Comparison of ENCODE assay signal across 15 mouse cellular contexts in the genomic region with DNA sequence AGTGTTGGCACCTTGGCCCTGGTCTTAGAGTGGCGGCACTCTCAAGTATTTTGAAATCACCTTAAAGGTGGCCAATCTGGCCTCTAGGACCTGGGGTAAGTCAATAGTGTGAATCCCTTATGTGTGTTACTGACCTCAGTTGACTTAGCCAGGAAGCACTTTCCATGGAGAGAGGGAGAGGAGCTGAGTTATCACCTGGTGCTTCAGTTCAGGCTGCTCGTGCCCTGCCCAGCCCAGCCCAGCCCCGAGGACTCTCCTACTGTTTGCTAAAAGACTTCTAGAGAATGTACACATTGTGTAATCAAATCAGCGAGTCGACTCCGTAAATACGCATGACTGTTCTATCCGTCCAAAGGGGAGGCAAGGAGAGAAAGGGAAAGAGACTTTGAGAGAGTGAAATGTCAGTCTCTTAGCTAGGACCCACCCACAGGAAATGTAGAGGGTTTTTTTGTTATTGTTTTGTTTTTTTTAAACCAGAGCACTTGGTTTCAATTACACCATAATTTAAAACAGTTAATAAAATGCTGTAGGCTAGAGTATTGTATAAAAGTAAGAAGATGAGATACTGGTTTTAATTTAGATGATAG. TPM values are rescaled to one million over a fixed set of nuclear protein-coding genes. Genes with fewer than 3 reads are reported as not detected.
A peak's percentile ranks its signal among the peaks of the same experiment; 100 is the strongest.
DNase-seq lines count a peak whose midpoint lies in the region; ATAC-seq lines count a peak whose summit lies in the region.
"Had no signal": no experiment of that assay in that cellular context is flagged by ENCODE, and none has a peak within 500 bp of the region (broad histone marks: within the 10 kb centered on the region; RNA-seq: fewer than 3 reads in every experiment).

No protein-coding gene starts in this region.

- H3K4me3 ChIP-seq in hindbrain, embryonic 13.5 days = no peak overlapping the region
- no peak overlapping the region for H3K4me3 ChIP-seq in hindbrain, embryonic 10.5 days
- H3K4me3 ChIP-seq in embryonic facial prominence, embryonic 11.5 days (ENCODE audit: low read depth, low read length) = no peak overlapping the region
- no peak overlapping the region for H3K4me3 ChIP-seq in limb, embryonic 10.5 days
- no peak overlapping the region for H3K4me3 ChIP-seq in stomach, embryonic 14.5 days (ENCODE audit: low read depth, low read length)
- no peak overlapping the region for H3K4me3 ChIP-seq in forebrain, embryonic 13.5 days
- H3K4me3 ChIP-seq: forebrain, embryonic 15.5 days; heart, embryonic 15.5 days had no signal

- H3K27ac ChIP-seq in hindbrain, embryonic 13.5 days = 0 out of 2 replicates have a peak overlapping the region, but pooled peaks have one; percentile 40
- H3K27ac ChIP-seq in hindbrain, embryonic 10.5 days = no peak overlapping the region
- no peak overlapping the region for H3K27ac ChIP-seq in embryonic facial prominence, embryonic 11.5 days (replicated peaks; ENCODE audit: low read depth, low read length)
- H3K27ac ChIP-seq in limb, embryonic 10.5 days = peak overlapping the region; percentile 57; the same call in 1 of the 2 replicates
- no peak overlapping the region for H3K27ac ChIP-seq in stomach, embryonic 14.5 days (ENCODE audit: low read length)
- no peak overlapping the region for H3K27ac ChIP-seq in forebrain, embryonic 13.5 days
- H3K27ac ChIP-seq: forebrain, embryonic 15.5 days; heart, embryonic 15.5 days had no signal

- peaks cover 84% of the 10 kb centered on the region for H3K4me1 ChIP-seq in hindbrain, embryonic 13.5 days (replicated peaks)
- peaks cover 63% of the 10 kb centered on the region for H3K4me1 ChIP-seq in hindbrain, embryonic 10.5 days (replicated peaks)
- peaks cover 18% of the 10 kb centered on the region for H3K4me1 ChIP-seq in embryonic facial prominence, embryonic 11.5 days (ENCODE audit: control insufficient read depth, insufficient read depth, low read length)
- peaks cover 99% of the 10 kb centered on the region for H3K4me1 ChIP-seq in limb, embryonic 10.5 days
- H3K4me1 ChIP-seq in stomach, embryonic 14.5 days (ENCODE audit: control insufficient read depth, insufficient read depth, low read length) = peaks cover 41% of the 10 kb centered on the region
- H3K4me1 ChIP-seq in forebrain, embryonic 13.5 days = peaks cover 53% of the 10 kb centered on the region

- no peaks in the 10 kb centered on the region for H3K9me3 ChIP-seq in hindbrain, embryonic 13.5 days
- H3K9me3 ChIP-seq in hindbrain, embryonic 10.5 days = no peaks in the 10 kb centered on the region
- no peaks in the 10 kb centered on the region for H3K9me3 ChIP-seq in embryonic facial prominence, embryonic 11.5 days (replicated peaks; ENCODE audit: control insufficient read depth, low read length)
- H3K9me3 ChIP-seq in limb, embryonic 10.5 days (replicated peaks) = no peaks in the 10 kb centered on the region
- no peaks in the 10 kb centered on the region for H3K9me3 ChIP-seq in stomach, embryonic 14.5 days (ENCODE audit: control insufficient read depth, low read depth, low read length)
- H3K9me3 ChIP-seq in forebrain, embryonic 13.5 days (replicated peaks) = no peaks in the 10 kb centered on the region
- H3K9me3 ChIP-seq: forebrain, embryonic 15.5 days; heart, embryonic 15.5 days had no signal

- H3K4me2 ChIP-seq in hindbrain, embryonic 13.5 days = no peak overlapping the region
- no peak overlapping the region for H3K4me2 ChIP-seq in embryonic facial prominence, embryonic 11.5 days (ENCODE audit: low read depth, low read length)
- no peak overlapping the region for H3K4me2 ChIP-seq in stomach, embryonic 14.5 days (replicated peaks; ENCODE audit: low read depth, low read length)
- H3K4me2 ChIP-seq in forebrain, embryonic 13.5 days = no peak overlapping the region
- H3K4me2 ChIP-seq: forebrain, embryonic 15.5 days; heart, embryonic 15.5 days had no signal

- H3K27me3 ChIP-seq in hindbrain, embryonic 13.5 days = no peaks in the 10 kb centered on the region
- H3K27me3 ChIP-seq in hindbrain, embryonic 10.5 days (ENCODE audit: insufficient read depth, poor library complexity, severe bottlenecking) = peaks cover 5% of the 10 kb centered on the region; the same call in 1 of the 2 replicates
- H3K27me3 ChIP-seq in embryonic facial prominence, embryonic 11.5 days (ENCODE audit: control insufficient read depth, insufficient read depth, low read length) = no peaks in the 10 kb centered on the region
- H3K27me3 ChIP-seq in limb, embryonic 10.5 days (ENCODE audit: low read depth, poor library complexity, severe bottlenecking) = no peaks in the 10 kb centered on the region
- no peaks in the 10 kb centered on the region for H3K27me3 ChIP-seq in stomach, embryonic 14.5 days (ENCODE audit: control insufficient read depth, insufficient read depth, low read length)
- peaks cover 3% of the 10 kb centered on the region; the same call in 1 of the 2 replicates for H3K27me3 ChIP-seq in forebrain, embryonic 13.5 days
- H3K27me3 ChIP-seq: forebrain, embryonic 15.5 days; heart, embryonic 15.5 days had no signal

- WGBS in hindbrain, embryonic 13.5 days = 41% methylated on average over 8 of the region's 8 CpGs
- WGBS in hindbrain, embryonic 10.5 days = 42% methylated on average over 8 of the region's 8 CpGs
- 24% methylated on average over 8 of the region's 8 CpGs for WGBS in embryonic facial prominence, embryonic 11.5 days
- whole genome bisulfite sequencing in limb, embryonic 10.5 days = 63% methylated on average over 8 of the region's 8 CpGs
- WGBS in stomach, embryonic 14.5 days = 26% methylated on average over 8 of the region's 8 CpGs
- 70% methylated on average over 8 of the region's 8 CpGs for WGBS in forebrain, embryonic 13.5 days

- no peak for ATAC-seq in hindbrain, embryonic 13.5 days (ENCODE audit: low FRiP score)
- ATAC-seq in embryonic facial prominence, embryonic 11.5 days (replicated peaks; ENCODE audit: insufficient number of reproducible peaks, low FRiP score, low TSS enrichment, low read depth) = no peak
- ATAC-seq in stomach, embryonic 14.5 days (ENCODE audit: insufficient number of reproducible peaks, insufficient read depth, low FRiP score, low read depth) = peak; percentile 78
- ATAC-seq in forebrain, embryonic 13.5 days = no peak
- ATAC-seq: forebrain, embryonic 15.5 days had no signal

- DNase-seq in hindbrain, embryonic 10.5 days (ENCODE audit: low spot score) = no peak
- peak; percentile 61 for DNase-seq in embryonic facial prominence, embryonic 11.5 days (ENCODE audit: low spot score)
- DNase-seq in limb, embryonic 10.5 days (ENCODE audit: low spot score) = no peak
- DNase-seq in adrenal gland, adult 8-10 months = no peak
- DNase-seq in thymus, postnatal 4 days = no peak
- DNase-seq: B cell, adult 2 months; cerebellum, adult 8-10 months; gastrocnemius, postnatal 10 days; kidney, postnatal 4 days; liver had no signal

- H3K36me3 ChIP-seq in hindbrain, embryonic 13.5 days = no peaks in the 10 kb centered on the region
- H3K36me3 ChIP-seq in hindbrain, embryonic 10.5 days = no peaks in the 10 kb centered on the region
- H3K36me3 ChIP-seq in embryonic facial prominence, embryonic 11.5 days (replicated peaks; ENCODE audit: control insufficient read depth, insufficient read depth, low read depth, low read length) = no peaks in the 10 kb centered on the region
- H3K36me3 ChIP-seq in limb, embryonic 10.5 days = peaks cover 21% of the 10 kb centered on the region
- H3K36me3 ChIP-seq in stomach, embryonic 14.5 days (ENCODE audit: control insufficient read depth, insufficient read depth, low read length) = no peaks in the 10 kb centered on the region
- H3K36me3 ChIP-seq in forebrain, embryonic 13.5 days (ENCODE audit: poor library complexity, severe bottlenecking) = no peaks in the 10 kb centered on the region
- H3K36me3 ChIP-seq: forebrain, embryonic 15.5 days; heart, embryonic 15.5 days had no signal

- no peak overlapping the region for H3K9ac ChIP-seq in hindbrain, embryonic 13.5 days
- H3K9ac ChIP-seq in embryonic facial prominence, embryonic 11.5 days (replicated peaks; ENCODE audit: low read length) = no peak overlapping the region
- H3K9ac ChIP-seq in stomach, embryonic 14.5 days (replicated peaks; ENCODE audit: low read depth, low read length) = no peak overlapping the region
- no peak overlapping the region for H3K9ac ChIP-seq in forebrain, embryonic 13.5 days
- H3K9ac ChIP-seq: forebrain, embryonic 15.5 days; heart, embryonic 15.5 days had no signal

RNA-seq across cellular contexts. Expression of a gene that starts 9.6 kb away (rescaled TPM):
- 81.4 and 87.9 TPM in 2 replicates for polyA plus RNA-seq in hindbrain, embryonic 13.5 days (2015; fragmentation: Nextera tagmentation; extraction: Ambion mirVana)
- 29.9 and 37.4 TPM in 2 replicates for polyA plus RNA-seq in hindbrain, embryonic 10.5 days (2016; fragmentation: Nextera tagmentation; extraction: Ambion mirVana)
- 40.6 and 42.3 TPM in 2 replicates for polyA plus RNA-seq in embryonic facial prominence, embryonic 11.5 days (2014; fragmentation: Nextera tagmentation; extraction: Ambion mirVana)
- polyA plus RNA-seq in limb, embryonic 10.5 days (2016; fragmentation: Nextera tagmentation; extraction: Ambion mirVana) = 59.9 and 84.9 TPM in 2 replicates
- polyA plus RNA-seq in stomach, embryonic 14.5 days (2014; fragmentation: Nextera tagmentation; extraction: Ambion mirVana) = 30.0 and 30.7 TPM in 2 replicates
- 10 to 100 TPM in 2 of 4 experiments, 1 to 10 TPM in 2; 4.5 to 11.8 (median 8.2) TPM for total RNA-seq in adrenal gland, adult 8-10 months (2022)
- polyA plus RNA-seq in forebrain, embryonic 13.5 days (2015; fragmentation: Nextera tagmentation; extraction: Ambion mirVana) = 39.7 and 42.2 TPM in 2 replicates

Comparison
In these comparisons a context has a peak if more than half of its experiments do, and no peak if none do; other contexts are left out.
1. H3K27ac ChIP-seq: peak in hindbrain, embryonic 13.5 days (single experiment) and limb, embryonic 10.5 days (single experiment); none in hindbrain, embryonic 10.5 days (single experiment), embryonic facial prominence, embryonic 11.5 days (single experiment), stomach, embryonic 14.5 days (single experiment) and forebrain, embryonic 13.5 days (single experiment).